Mouse (Mus musculus): ENCODE results near the gene Slc25a48. TPM values are rescaled to one million over a fixed set of nuclear protein-coding genes. Genes with fewer than 3 reads are reported as not detected.
A peak's percentile ranks its signal among the peaks of the same experiment; 100 is the strongest.

Gene Slc25a48
- total RNA-seq, 2 experiments from 2014 or later = 2.3 to 2.8 TPM

DNA sequence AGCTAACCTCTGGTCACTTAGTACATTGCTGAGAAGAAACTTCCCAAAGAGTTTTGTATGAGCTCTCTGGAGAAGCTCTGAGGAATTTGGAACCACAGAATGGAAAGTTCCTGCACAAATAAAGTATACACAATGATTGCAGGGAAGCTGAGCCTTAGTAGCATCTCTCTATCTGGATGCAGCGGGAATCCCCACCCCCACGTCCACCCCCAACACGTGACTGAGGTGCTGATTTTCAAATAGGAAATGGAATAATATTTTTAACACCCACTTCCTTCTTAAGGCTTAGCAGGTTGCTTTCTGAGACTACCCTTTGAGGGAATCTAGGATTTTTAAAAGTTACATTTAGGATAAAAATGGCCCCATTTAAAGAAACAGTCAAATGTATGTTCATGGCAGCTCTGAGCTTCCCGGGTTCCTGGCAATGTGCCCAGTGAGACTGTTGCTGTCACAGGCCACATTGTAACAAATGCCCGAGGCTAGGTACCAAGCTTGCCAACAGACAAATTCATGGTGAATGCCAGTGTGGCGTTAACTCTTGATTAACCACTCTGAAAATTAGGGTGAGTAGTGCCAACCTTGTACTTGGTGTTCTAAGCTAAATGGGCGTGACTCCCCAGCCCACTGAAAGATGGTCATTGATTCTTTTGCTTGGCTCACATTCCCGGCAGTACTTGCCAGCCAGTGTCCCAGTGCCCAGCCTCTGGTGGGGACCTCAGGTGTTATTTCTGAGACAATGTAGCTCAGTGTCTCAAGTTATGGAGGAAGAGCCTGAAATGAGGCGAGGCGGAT lies 11.3 kb downstream of the Slc25a48 start:
- DNase-seq = peak in 1 of 2 experiments; percentile 5

DNA sequence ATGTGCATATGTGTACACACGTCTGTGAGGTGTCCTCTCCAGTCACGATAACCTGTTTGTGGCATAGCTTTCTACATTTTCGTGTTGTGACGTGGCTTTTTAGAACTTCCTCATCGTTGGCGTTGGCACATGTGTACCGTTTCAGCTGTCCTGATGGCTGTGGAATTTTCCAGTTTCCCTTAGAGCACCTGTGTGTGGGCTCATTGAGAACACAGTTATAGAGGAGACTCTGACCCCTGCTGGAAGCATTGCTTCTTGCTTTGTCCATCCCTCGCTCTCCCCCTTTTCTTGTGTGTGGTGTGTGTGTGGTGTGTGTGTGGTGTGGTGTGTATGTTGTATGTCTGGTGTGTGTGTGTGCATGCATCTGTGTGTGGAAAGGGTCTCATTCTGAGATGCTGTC lies 11.9 kb downstream of the Slc25a48 start:
- no peak for DNase-seq

DNA sequence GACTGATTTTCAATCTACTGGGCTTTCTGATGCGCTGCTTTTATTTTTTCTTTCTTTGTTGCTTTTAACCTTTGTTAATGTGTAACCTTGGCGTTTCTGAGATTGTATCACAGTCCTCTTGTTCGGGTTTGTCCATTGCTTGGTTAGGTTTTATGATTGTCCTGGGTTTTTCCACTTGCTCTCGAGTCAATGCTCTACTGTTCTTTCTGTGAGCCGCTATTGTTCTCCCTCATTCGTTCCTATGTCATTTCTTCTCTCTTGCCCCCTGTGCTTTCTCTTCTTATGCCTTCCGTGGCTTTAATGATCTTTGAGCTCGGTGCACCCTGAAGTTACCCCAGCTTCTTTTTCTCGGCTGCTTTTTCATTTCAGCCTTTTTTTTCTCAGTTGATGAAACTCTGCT lies 19.8 kb downstream of the Slc25a48 start:
- no peak for DNase-seq

DNA sequence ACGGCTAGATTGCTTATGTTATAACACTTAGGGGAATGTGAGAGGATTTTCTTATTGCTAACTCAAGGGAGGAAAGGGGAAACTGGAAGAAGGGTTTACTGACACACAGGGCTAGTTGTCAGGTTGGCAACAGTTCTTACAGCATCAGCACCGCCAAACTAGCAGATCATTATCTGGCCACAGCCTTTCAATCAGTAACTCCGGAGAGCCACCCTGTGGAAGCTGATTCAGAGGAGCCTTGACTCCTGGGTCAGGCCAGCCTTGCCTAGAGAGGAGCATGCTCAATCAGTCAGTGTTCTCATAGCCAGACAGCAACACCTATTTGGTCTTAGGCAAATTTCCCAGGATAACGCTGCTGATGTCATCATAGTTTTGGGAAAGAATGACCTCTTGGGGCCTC lies 23.3 kb downstream of the Slc25a48 start:
- DNase-seq = no peak

GRCm38 (mm10) chr13:56462791-56463190 lies 24.6 kb downstream of the Slc25a48 start:
- DNase-seq = no peak

DNA sequence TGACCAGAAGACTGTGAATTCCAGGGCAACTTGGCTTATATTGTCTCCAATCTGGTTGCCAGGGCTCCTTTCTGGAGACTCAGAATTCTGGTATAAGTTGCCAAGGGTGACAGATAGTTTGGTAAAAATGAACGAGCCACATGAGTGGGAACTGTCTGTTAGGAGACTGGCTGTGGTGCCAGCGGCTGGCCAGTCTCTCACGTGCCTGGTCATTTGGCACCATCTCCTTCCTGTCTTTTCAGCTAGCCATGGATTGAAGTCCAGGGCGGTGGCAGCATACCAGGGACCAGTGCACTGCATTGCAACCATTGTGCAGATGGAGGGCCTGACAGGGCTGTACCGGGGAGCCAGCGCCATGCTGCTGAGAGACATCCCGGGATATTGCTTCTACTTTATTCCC lies 25.1 kb downstream of the Slc25a48 start:
- no peak for DNase-seq

DNA sequence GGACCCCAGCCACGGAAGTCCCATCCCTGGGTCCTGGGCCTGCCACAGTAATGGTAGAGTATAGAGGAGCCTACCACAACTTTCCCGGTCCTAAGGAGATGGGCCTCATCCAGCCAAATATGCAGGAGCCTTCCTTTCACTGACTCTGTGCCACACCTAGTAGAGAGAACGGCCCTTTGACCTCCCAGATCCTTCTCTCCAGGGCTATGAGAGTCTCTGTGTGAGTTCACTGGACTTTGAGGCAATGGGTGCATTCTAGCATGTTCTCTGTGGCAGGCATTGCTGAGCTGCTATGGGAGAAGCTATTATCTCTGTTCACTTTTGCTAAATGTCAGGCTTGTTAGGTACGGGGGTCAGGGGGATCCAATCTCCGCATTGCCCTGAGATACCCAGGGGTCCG lies 25.6 kb downstream of the Slc25a48 start:
- DNase-seq = no peak

DNA sequence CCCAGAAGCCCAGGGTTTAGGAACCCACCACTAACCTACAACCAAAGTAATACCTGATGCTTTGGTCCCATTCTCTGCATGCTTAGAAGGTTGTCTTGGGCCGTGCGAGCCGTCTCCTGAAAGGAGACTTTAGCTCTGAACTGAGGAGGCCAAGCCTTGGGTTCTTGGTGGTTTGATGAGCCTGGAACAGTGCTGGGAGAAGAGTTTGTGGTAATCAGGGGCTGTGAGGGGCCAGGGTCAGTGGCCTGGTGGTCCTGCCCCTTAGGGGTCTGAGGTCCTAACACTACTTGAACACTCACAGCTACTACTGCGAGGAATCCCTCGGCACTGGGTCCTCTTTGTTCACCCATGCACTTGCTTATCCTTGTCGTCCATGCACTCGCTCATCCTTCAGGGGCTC lies 29.6 kb downstream of the Slc25a48 start:
- no peak for DNase-seq

DNA sequence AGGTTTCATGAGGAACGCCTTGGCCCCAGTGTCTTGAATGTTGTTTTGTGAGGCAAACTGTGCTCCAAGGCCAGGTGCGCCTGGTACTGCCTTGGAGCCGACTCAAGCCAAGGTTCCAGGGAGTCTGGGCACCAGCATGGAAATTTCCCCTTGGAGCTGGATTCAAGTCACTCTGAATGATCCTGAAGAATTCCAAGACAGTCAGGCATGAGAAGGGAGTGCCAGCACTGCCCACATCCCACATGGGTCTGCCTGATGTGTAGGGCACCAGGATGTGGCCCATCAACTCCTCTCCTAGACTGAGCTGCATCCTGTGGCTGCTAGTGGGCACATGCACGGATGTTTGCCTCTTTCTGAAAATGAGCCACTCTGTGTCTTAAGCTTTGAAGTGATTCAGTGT lies 30.4 kb downstream of the Slc25a48 start:
- no peak for DNase-seq

DNA sequence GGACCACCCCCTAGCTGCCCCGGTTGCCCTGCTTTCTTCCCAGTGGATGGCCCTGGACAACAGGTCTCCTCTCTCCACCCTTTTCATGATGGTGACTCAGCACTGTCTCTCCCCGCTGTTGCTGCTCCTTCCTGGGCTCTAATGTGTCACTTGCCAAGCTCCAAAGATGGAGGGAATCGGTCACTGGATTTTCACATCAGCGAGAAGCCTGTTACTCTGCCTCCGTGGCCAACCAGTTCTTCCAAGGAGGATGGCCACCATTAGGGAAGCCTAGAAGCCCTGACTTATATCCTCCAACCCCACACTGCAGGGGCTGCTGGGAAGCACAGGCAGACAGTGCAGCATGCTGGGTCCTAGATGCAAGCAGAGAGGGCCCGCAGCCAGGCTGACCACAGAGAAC lies 33.1 kb downstream of the Slc25a48 start:
- DNase-seq = peak in 1 of 2 experiments; percentile 12

DNA sequence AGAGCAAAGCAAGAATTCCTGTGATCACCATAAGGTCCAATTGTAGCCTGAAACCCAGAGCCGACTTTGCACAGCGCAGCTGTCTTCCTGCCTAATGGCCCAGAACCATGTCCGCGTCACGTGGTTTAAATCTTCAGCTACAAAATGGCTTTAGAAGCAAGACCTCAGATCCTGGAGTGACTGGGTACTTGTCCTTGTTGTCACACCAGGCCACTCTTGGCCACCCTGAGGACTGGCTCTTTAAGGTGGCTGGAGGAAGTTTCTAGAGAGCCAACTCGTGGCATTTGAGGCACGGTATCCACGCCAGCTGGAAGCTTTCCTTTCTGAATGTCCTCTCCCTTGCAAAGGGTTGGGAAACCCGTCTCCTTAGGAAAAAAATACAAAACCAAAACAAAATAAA lies 33.8 kb downstream of the Slc25a48 start:
- peak; percentile 15 to 38 for DNase-seq

DNA sequence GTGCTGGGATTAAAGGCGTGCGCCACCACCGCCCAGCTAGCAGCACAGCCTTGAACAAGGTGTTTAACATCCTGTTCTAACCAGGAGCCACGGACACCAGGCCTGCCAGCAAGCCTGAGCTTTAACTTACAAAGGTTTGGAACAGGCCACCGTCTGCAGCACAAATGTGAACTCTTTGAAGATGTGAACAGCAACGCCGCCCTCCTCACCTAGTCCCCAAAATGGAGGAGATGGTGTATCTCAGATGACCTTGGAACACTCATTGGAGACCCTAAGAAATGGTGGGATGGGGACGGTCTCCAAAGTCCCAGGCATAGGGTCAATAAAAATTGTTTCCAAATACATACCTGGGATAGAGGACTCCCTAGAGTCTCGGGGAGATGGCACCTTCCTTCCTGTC lies 34.5 kb downstream of the Slc25a48 start:
- no peak for DNase-seq

DNA sequence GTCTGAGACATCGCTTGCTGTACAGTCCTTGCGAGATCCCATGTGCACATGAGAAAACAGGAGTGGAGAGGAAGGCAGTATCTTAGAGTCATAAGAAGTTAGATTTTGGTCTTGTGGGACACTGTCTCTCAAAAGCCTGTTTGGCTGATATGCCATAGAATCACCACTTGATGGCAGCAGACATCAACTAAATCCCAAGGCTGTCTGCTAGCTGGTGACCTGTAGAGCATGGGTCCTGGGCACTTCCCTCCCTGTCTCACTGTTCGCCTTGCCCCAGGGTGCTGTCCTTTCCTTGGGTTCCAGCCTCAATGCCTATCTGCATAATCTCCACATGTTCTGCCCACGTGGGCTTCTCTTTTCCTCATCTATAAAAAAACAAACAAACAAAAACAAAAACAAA lies 37.2 kb downstream of the Slc25a48 start:
- DNase-seq = peak; percentile 45 to 54

- no peak for DNase-seq
These were observed 38.6 kb downstream of the Slc25a48 start for GRCm38 (mm10) chr13:56476790-56477189.

GRCm38 (mm10) chr13:56477271-56477670 lies 39.1 kb downstream of the Slc25a48 start:
- peak in 1 of 2 experiments; percentile 10 for DNase-seq

GRCm38 (mm10) chr13:56478027-56478426 lies 39.9 kb downstream of the Slc25a48 start:
- no peak for DNase-seq

GRCm38 (mm10) chr13:56482146-56482545 lies 44.0 kb downstream of the Slc25a48 start, which contains the start of gene Il9:
Il9 (minus strand) TSS chr13:56482246.
- DNase-seq = no peak

- DNase-seq = no peak
These were observed 49.9 kb downstream of the Slc25a48 start for GRCm38 (mm10) chr13:56488012-56488411.

DNA sequence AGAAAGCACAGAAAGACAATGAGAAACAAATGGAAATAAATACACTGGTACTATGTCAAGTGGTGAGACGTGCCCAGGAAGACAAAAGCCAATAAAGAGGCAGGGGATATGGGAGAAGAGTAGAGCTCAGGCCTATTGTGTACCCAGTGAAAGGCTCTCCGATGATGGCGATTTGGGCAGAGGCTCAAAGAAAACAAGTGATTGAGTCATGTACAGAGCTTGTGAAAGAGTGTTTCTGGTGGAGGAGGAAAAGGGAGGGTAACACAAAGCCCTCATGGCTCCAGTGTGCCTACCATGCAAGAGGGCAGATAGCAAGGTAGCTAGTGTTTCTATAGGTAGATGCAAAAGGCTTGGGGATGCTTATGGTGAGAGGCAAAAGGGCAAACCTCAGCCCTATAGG lies 56.3 kb downstream of the Slc25a48 start:
- peak; percentile 20 to 43 for DNase-seq

DNA sequence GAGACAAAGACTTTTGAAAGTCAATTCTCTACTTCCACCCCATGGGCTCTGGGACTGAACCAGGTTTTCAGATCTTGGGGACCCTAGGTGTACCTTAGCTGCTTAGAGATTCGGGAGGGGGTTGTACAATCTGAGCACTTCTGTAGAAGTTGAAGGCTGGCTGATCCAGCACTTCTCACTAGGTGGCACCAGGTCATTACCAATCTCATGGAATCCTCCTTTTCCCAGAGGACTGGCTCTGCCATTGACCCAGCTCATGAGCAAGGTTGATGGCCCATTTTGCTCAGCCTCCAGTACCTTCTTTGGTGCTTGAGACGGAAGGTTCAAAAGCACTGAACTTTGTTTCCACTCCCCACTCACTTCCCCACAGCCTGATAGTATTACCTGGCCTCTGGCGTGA lies 62.0 kb downstream of the Slc25a48 start:
- DNase-seq = no peak

DNA sequence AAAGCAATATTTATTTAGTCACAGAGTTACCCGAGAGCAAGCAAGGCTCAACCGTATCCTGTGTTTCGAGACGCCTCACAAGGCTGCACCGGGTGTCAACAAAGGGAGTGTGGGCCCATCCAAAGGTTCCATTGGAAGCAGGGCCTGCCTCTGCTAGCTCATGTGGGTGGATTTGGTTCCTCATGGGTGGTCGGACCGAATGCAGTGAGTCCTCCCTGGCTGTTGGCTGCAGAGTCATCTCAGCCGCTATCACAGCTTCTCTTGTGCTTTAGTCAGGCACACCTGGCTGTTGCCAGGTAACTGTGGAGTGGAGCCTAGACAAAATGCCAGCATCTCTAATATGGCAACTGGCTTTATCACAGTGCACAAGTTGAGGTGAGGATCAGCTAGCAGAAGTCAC lies 62.5 kb downstream of the Slc25a48 start:
- DNase-seq = no peak

GRCm38 (mm10) chr13:56501866-56502420 lies 63.8 kb downstream of the Slc25a48 start:
- DNase-seq = no peak

GRCm38 (mm10) chr13:56506871-56507496 lies 68.8 kb downstream of the Slc25a48 start:
- no peak for DNase-seq
